Mouse (Mus musculus): ENCODE data around the gene Gm10031.

The Gm10031 gene

DNA sequence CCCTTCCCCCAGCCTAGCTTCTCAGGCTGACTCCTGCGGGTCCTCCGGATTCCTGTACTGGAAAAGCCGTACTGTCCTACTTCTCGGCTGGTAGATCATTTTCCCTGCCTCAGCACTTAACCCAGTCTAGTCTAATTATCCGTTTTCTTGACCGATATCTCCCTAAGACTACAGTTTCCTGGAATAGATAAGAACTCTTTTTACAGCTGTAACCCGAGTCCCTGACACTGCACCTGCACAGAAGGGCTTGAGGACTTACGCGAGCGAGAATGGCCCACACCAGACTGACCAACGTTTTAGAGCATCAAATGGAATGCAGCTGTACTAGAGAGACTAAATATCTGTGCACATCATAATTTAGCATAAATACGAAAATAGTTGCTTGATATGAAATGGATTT lies 20.2 kb downstream of the Gm10031 start:
- DNase-seq (ENCODE audit: low spot score) = no peak

GRCm38 (mm10) chr1:156558024-156558930 lies 34.5 kb downstream of the Gm10031 start, which contains the start of gene Abl2:
Gene Abl2 (plus strand): TSS chr1:156558786.
- peak; percentile 93 for DNase-seq (ENCODE audit: low spot score)

DNA sequence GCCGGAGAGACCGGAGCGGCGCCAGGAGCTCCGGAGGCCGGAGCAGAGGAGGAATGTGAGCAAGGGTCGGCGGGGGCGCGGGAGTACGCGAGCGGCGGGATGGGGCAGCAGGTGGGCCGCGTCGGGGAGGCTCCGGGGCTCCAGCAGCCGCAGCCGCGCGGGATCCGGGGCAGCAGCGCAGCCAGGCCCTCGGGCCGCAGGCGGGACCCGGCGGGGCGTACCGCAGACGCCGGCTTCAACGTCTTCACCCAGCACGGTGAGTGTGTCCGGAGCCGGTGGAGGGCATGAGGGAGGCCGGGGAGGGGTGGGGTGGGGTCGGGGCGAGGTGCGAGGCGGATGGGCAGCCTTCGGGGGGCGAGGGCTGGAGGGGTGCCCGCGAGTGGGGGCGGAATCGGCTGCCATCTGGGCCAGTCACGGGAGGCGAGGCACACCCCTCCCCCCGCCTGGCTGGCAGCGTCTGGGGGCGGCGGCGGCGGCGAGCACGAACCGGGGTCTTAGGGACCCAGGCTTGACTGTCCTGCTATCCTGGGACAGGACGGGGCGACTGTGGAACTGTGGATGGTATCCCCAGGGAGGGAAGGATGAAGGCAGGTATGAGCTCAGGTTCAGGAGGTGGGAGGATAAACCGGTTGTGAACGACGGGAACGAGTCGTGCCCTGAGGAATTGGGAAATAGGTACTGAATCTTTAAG lies 35.3 kb downstream of the Gm10031 start:
- DNase-seq (ENCODE audit: low spot score) = peak; percentile 53

DNA sequence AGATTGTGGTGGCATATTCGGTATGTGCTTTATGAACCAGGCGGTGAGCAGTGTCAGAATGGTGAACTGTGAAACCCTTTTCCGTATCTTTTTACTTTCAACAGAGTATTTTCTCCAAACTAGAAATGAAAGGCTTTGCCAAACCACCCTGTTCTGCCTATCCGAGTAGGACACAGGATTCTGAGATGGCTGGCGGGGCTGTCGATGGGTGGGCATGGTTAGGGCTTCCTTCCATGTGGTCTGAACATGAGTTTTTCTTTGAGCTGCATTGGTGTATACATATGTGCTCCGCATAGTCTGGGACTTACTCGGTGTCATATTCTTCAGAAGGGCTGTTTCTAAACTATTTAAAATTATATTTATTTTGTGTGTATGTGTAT lies 35.8 kb downstream of the Gm10031 start:
- no peak for DNase-seq (ENCODE audit: low spot score)

GRCm38 (mm10) chr1:156560500-156560899 lies 36.7 kb downstream of the Gm10031 start:
- no peak for DNase-seq (ENCODE audit: low spot score)

DNA sequence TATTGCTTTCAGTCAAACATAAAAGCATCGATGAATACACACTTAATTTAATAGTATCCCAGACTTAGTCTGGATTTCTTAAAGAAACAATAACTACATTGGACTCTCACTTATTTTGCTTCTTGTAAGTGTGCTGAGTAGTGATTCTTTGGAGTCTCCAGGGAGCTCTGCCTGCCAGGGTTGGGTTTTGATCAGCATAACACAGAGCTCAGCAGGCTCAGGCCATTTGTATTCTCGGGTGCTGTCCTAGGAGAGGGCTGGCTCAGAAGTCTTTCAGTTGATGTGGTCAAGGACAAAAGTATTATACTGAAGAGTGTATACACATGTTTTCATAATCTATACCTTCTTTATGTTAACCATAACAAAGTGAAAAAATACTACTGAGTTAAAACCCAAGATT lies 41.5 kb downstream of the Gm10031 start:
- no peak for DNase-seq (ENCODE audit: low spot score)

GRCm38 (mm10) chr1:156566132-156566531 lies 42.3 kb downstream of the Gm10031 start:
- DNase-seq (ENCODE audit: low spot score) = no peak

DNA sequence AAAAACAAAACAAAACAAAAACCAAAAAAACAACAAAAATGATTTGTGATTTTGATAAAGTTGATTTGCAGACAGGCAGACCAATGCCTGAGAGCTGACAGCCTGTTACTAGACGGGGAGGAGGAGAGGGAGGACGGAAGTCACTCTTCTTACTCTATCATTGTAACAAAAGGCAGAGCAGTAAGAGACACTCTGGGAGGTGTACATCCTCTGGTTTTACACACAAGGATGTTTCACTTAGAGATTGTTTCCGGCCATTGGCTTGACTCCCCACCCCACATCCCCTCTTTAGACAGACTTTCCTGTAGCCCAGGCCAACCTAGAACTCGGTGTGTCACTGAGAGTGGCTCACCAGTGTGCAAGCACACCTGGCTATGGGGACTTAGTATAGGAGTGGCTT lies 45.8 kb downstream of the Gm10031 start:
- no peak for DNase-seq (ENCODE audit: low spot score)

DNA sequence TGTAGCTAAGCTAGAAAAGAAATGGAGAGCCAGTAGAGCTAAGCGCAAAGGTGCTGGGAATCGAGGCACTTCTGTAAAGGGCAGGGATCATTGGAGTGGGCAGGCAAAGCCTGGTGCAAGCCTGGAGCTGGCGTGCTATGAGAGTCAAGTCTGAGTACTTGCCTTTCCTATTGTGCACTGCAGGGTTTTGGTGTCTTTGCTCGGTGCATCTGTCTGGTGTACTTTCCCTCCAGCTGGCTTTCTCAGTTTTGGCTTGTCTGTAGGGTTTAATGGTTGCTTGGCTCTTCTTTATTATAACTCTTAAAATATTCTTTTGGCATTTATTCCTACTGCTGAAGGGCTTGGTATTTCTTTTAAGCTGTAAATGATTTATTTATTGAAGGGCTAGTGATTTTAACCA lies 49.1 kb downstream of the Gm10031 start:
- no peak for DNase-seq (ENCODE audit: low spot score)
